Mouse (Mus musculus): ENCODE data around the gene Gamt. TPM values are rescaled to one million over a fixed set of nuclear protein-coding genes. Genes with fewer than 3 reads are reported as not detected.

Gamt gene
- polyA plus RNA-seq, 1 experiment from 2014 or later: 50.3 TPM

DNA sequence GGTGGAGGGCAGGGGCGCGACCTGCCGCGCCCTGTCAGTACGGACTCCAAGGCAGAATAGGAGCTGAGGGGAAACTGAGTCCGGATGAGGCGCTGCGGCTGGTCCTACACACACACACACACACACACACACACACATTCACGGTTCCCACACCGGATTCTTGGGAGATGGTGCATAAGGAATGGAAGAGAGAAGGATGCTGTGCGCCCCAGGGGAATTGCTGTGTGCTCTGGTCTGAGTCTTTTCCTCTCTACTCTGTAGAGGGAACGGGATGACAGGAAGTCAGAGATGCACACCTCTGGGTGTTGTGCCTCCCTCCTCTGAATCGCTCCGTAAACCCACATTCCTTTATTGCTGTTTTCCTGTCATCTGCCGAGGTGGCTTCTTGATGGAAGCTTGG is 38.5 kb upstream of the Gamt start:
- H3K9ac ChIP-seq (ENCODE audit: low read length): no peak overlapping the region
- no peak overlapping the region for H3K4me2 ChIP-seq (ENCODE audit: low read depth, low read length)
- H3K9me3 ChIP-seq (replicated peaks; ENCODE audit: control insufficient read depth, low read length): no peaks in the 10 kb centered on the region
- peaks cover 10% of the 10 kb centered on the region; the same call in 1 of the 2 replicates for H3K4me1 ChIP-seq (ENCODE audit: control insufficient read depth, insufficient read depth, low read length)
- 0 out of 2 replicates have a peak overlapping the region, but pooled peaks have one; percentile 22 for H3K4me3 ChIP-seq (ENCODE audit: low read length)
- no peak for ATAC-seq (replicated peaks; ENCODE audit: extremely low read depth, insufficient read depth, low FRiP score)
- H3K36me3 ChIP-seq (ENCODE audit: control insufficient read depth, insufficient read depth): peaks cover 3% of the 10 kb centered on the region
- WGBS: 12% methylated on average over 15 of the region's 15 CpGs
- peaks cover 61% of the 10 kb centered on the region for H3K27me3 ChIP-seq (ENCODE audit: control insufficient read depth, insufficient read depth, low read length)
- no peak overlapping the region for H3K27ac ChIP-seq (ENCODE audit: low read length)

DNA sequence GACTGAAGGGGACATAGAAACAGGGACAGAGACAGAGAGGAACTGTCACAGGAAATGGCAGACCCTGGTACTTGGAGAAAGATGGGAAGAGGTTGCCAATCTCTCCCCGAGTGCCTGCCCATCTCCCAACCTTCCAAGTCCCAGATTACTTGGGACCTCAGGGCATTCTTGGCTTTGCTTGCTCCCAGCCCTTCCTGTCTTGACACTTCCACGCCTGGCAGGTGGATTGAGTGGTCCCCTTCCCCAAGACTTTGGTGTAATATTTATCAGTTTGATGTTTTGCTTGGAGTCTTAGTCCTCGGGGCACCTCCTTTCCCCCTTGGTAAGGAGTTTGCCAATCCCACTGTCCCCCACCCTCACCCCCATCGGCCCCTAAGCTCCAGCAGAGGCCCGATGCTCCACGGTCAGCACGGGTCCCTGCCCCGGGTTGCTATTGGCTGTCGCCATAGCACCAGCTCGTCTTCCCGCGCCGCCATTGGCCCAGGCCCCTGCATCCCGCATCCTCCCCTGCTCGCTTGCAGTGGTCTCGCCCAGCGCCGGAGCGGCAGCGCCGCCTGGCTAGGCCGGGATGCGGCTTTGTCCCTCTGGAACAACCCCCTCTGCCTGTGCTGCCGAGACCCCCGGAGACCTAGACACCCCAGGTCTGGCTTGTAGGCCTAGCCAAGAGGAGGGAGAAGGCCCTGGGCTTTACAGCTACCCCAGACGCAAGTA is 37.9 kb upstream of the Gamt start:
- H3K27me3 ChIP-seq (ENCODE audit: control insufficient read depth, insufficient read depth, low read length): peaks cover 55% of the 10 kb centered on the region
- 5% methylated on average over 26 of the region's 26 CpGs for WGBS
- ATAC-seq (replicated peaks; ENCODE audit: extremely low read depth, insufficient read depth, low FRiP score): no peak
- no peak overlapping the region for H3K9ac ChIP-seq (ENCODE audit: low read length)
- H3K36me3 ChIP-seq (ENCODE audit: control insufficient read depth, insufficient read depth): peaks cover 8% of the 10 kb centered on the region
- no peak overlapping the region for H3K4me2 ChIP-seq (ENCODE audit: low read depth, low read length)
- H3K27ac ChIP-seq (ENCODE audit: low read length): no peak overlapping the region
- 0 out of 2 replicates have a peak overlapping the region, but pooled peaks have one; percentile 22 for H3K4me3 ChIP-seq (ENCODE audit: low read length)
- peaks cover 13% of the 10 kb centered on the region; the same call in 1 of the 2 replicates for H3K4me1 ChIP-seq (ENCODE audit: control insufficient read depth, insufficient read depth, low read length)
- no peaks in the 10 kb centered on the region for H3K9me3 ChIP-seq (replicated peaks; ENCODE audit: control insufficient read depth, low read length)

DNA sequence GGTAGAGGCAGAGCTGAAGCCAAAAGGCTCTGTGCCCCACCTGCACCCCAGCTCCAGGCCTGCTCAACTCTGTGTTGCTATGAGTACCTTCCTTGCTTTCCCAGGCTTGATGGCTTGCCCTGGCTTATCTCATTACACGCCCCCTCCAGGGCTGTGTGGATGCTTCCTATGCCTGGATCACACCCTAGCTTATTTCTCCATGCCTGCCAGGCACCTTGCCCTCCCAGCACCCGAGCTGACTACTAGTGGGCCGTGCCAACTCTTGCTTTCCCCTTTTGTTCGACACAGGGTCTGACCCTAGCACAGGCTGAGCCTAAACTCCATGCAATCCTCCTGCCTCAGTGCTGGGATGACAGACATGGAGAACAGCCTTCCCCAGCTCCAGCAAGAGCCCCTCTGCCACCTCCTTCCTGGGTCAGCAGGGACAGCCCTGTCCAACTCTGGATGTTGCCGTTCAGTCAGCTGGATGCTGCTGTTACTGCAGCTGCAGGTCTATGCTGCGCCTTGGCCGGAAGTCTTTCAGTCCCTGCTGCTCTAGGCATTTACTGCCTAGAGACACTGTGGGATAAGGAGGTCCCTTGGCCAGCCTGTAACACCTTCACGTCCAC is 36.8 kb upstream of the Gamt start:
- no peak overlapping the region for H3K4me3 ChIP-seq (ENCODE audit: low read length)
- H3K27me3 ChIP-seq (ENCODE audit: control insufficient read depth, insufficient read depth, low read length): peaks cover 50% of the 10 kb centered on the region
- 55% methylated on average over 8 of the region's 8 CpGs for WGBS
- H3K27ac ChIP-seq (ENCODE audit: low read length): no peak overlapping the region
- H3K9me3 ChIP-seq (replicated peaks; ENCODE audit: control insufficient read depth, low read length): no peaks in the 10 kb centered on the region
- peaks cover 11% of the 10 kb centered on the region for H3K36me3 ChIP-seq (ENCODE audit: control insufficient read depth, insufficient read depth)
- ATAC-seq (replicated peaks; ENCODE audit: extremely low read depth, insufficient read depth, low FRiP score): no peak
- H3K4me2 ChIP-seq (ENCODE audit: low read depth, low read length): no peak overlapping the region
- H3K9ac ChIP-seq (ENCODE audit: low read length): no peak overlapping the region
- H3K4me1 ChIP-seq (ENCODE audit: control insufficient read depth, insufficient read depth, low read length): peaks cover 19% of the 10 kb centered on the region

DNA sequence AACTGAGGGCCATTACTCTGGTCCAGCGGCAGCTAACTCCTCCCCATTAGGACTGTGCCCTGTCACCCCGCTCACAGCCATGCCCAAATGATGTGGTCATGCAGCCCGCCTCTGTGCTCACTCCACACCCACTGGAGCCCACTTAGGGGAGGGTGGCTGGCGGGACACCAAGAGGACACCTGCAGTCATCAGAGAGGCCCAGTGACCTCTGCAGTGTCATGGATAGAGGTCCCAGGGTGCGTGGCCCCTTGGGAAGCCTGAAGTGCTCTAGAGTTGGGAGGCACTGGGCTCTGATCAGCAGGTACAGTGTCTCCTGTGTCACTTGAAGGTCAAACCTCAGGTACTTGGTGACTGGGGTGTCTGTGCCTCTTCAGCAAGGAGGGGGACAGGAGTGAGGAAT is 36.0 kb upstream of the Gamt start:
- Histone ChIP-seq H3K4me2 (ENCODE audit: low read depth, low read length) (no peak overlapping the region), H3K9ac (ENCODE audit: low read length) (no peak overlapping the region), H3K9me3 (replicated peaks; ENCODE audit: control insufficient read depth, low read length) (no peaks in the 10 kb centered on the region), H3K4me3 (ENCODE audit: low read length) (no peak overlapping the region), H3K27me3 (ENCODE audit: control insufficient read depth, insufficient read depth, low read length) (peaks cover 47% of the 10 kb centered on the region), H3K4me1 (ENCODE audit: control insufficient read depth, insufficient read depth, low read length) (peaks cover 17% of the 10 kb centered on the region), H3K27ac (ENCODE audit: low read length) (no peak overlapping the region), H3K36me3 (ENCODE audit: control insufficient read depth, insufficient read depth) (peaks cover 11% of the 10 kb centered on the region)
- WGBS: 76% methylated on average over 5 of the region's 5 CpGs
- ATAC-seq (replicated peaks; ENCODE audit: extremely low read depth, insufficient read depth, low FRiP score): no peak

DNA sequence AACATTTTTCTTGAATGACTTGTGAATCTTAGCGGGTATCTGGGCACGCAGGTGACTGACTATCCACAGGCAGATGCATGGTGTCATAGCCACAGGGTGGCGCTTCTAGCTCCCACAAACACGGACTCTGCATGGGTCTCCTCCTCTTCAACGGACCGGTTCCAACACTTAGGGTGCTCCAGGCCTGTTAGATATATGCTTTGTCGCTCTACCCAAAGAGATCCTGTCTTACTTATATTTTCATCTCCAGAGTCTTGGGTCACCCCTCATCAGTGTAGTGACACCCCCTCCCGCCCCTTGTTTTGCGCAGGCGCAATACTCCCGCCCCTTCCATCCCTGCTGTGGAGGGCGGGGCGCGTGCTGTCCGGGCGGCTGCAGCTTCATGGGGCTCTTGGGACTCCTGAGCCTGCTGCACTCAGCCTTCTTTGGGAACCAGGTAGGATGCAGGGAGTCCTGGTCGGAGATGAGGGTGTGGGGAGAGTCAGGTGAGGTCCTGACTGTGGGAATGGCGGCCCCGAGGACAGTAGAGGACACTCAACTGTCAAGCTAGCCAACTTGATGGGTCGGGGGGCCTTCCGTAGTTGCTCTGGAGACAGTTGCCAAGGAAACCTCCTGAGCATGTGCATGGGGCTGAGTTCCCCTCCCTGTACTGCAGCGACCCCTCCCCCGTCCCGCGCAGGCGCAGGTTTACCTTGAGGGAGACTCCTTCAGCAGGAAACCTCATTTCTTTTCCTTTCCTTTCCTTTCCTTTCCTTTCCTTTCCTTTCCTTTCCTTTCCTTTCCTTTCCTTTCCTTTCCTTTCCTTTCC is 35.0 kb upstream of the Gamt start, which contains the start of gene Apc2:
Gene Apc2 (plus strand): TSS at position 360 of the 808 bp plus-strand sequence.
- H3K27me3 ChIP-seq (ENCODE audit: control insufficient read depth, insufficient read depth, low read length): peaks cover 37% of the 10 kb centered on the region
- 2% methylated on average over 26 of the region's 26 CpGs for WGBS
- H3K4me1 ChIP-seq (ENCODE audit: control insufficient read depth, insufficient read depth, low read length): peaks cover 18% of the 10 kb centered on the region
- no peaks in the 10 kb centered on the region for H3K9me3 ChIP-seq (replicated peaks; ENCODE audit: control insufficient read depth, low read length)
- H3K4me3 ChIP-seq (ENCODE audit: low read length): peak within 1 kb of the TSS; percentile 60
- H3K4me2 ChIP-seq (ENCODE audit: low read depth, low read length): peak within 1 kb of the TSS; percentile 81
- ATAC-seq (replicated peaks; ENCODE audit: extremely low read depth, insufficient read depth, low FRiP score): peak; percentile 39; the same call in 1 of the 2 replicates
- H3K27ac ChIP-seq (ENCODE audit: low read length): no peak within 1 kb of the TSS
- H3K36me3 ChIP-seq (ENCODE audit: control insufficient read depth, insufficient read depth): peaks cover 11% of the 10 kb centered on the region
- peak within 1 kb of the TSS; percentile 74 for H3K9ac ChIP-seq (ENCODE audit: low read length)

DNA sequence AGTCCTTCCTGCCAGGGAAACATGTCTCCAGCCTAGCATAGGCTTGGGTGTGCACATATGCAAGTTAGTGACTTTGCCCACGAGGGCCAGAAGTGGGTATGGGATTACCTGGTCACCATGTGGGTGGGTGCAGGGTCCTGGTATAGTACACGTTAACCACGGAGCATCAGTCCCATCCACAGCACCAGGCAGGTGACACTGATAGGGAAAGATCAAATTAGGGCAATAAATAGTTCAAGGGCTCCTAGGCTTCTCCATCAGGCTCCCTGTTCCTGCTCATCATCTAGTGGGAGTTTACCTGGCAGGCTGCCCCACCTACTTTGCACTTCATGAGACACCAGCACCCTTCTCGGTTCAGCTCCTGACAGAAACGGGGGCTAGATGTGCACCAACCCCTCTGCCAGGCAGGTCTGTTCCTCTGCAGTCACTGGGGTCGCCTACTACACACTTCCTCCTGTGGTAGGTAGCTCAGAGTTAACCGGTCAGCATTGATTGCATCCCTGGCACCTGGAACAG is 34.0 kb upstream of the Gamt start:
- Histone ChIP-seq H3K27me3 (ENCODE audit: control insufficient read depth, insufficient read depth, low read length) (peaks cover 28% of the 10 kb centered on the region), H3K9ac (ENCODE audit: low read length) (peak overlapping the region; percentile 13; the same call in 1 of the 2 replicates), H3K4me2 (ENCODE audit: low read depth, low read length) (no peak overlapping the region), H3K4me1 (ENCODE audit: control insufficient read depth, insufficient read depth, low read length) (peaks cover 18% of the 10 kb centered on the region), H3K4me3 (ENCODE audit: low read length) (no peak overlapping the region), H3K36me3 (ENCODE audit: control insufficient read depth, insufficient read depth) (peaks cover 11% of the 10 kb centered on the region), H3K9me3 (replicated peaks; ENCODE audit: control insufficient read depth, low read length) (no peaks in the 10 kb centered on the region), H3K27ac (ENCODE audit: low read length) (no peak overlapping the region)
- WGBS: 59% methylated on average over 7 of the region's 7 CpGs
- ATAC-seq (replicated peaks; ENCODE audit: extremely low read depth, insufficient read depth, low FRiP score): no peak

DNA sequence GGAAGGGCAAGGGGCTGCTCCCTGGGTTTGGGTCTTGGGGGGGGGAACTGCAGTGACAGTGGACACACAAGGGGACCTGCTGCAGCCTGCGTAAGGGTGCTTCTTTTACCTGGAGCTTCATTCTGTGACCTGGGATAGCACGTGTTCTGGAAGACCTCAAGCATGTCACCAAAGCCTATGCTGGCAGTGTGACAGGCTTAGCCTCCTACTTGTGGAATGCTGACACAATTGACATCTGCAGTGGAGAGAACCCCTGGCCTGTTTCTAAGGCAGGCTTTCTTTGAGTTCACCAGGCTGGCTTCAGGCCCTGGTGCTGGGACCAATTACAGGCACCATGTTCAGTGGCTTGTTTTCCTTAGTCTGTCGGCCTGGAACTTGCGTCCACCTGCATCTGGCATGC is 33.5 kb upstream of the Gamt start:
- no peaks in the 10 kb centered on the region for H3K9me3 ChIP-seq (replicated peaks; ENCODE audit: control insufficient read depth, low read length)
- no peak overlapping the region for H3K9ac ChIP-seq (ENCODE audit: low read length)
- H3K36me3 ChIP-seq (ENCODE audit: control insufficient read depth, insufficient read depth): peaks cover 11% of the 10 kb centered on the region
- ATAC-seq (replicated peaks; ENCODE audit: extremely low read depth, insufficient read depth, low FRiP score): no peak
- no peak overlapping the region for H3K27ac ChIP-seq (ENCODE audit: low read length)
- 66% methylated on average over 4 of the region's 4 CpGs for WGBS
- peaks cover 22% of the 10 kb centered on the region for H3K27me3 ChIP-seq (ENCODE audit: control insufficient read depth, insufficient read depth, low read length)
- no peak overlapping the region for H3K4me2 ChIP-seq (ENCODE audit: low read depth, low read length)
- H3K4me1 ChIP-seq (ENCODE audit: control insufficient read depth, insufficient read depth, low read length): peaks cover 18% of the 10 kb centered on the region
- H3K4me3 ChIP-seq (ENCODE audit: low read length): no peak overlapping the region

DNA sequence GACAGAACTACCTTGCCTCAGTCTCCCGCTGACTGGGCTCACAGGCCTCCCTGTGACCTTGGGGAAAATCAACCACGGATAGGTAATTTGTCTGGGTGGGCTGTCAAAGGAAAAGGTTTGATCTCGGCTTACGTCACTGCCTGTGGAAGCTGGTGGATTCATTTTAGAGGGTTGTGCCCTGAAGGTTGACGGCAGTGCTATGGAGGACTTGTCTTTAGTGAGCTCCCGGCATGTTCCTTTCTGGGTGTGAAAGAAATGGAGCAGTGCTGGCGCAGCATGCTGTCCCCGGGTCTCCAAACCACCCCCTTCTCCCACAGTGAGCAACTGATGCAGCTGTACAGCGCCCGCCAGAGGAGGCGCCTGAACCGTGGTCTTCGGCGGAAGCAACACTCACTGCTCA is 32.5 kb upstream of the Gamt start:
- H3K4me2 ChIP-seq (ENCODE audit: low read depth, low read length): peak overlapping the region; percentile 97
- H3K9me3 ChIP-seq (replicated peaks; ENCODE audit: control insufficient read depth, low read length): no peaks in the 10 kb centered on the region
- H3K4me1 ChIP-seq (ENCODE audit: control insufficient read depth, insufficient read depth, low read length): peaks cover 18% of the 10 kb centered on the region
- peaks cover 12% of the 10 kb centered on the region for H3K27me3 ChIP-seq (ENCODE audit: control insufficient read depth, insufficient read depth, low read length)
- peak overlapping the region; percentile 81 for H3K4me3 ChIP-seq (ENCODE audit: low read length)
- H3K36me3 ChIP-seq (ENCODE audit: control insufficient read depth, insufficient read depth): peaks cover 17% of the 10 kb centered on the region
- WGBS: 23% methylated on average over 14 of the region's 14 CpGs
- no peak for ATAC-seq (replicated peaks; ENCODE audit: extremely low read depth, insufficient read depth, low FRiP score)
- peak overlapping the region; percentile 93 for H3K9ac ChIP-seq (ENCODE audit: low read length)
- peak overlapping the region; percentile 52 for H3K27ac ChIP-seq (ENCODE audit: low read length)
